Mouse (Mus musculus): ENCODE results near the gene Ttk. TPM values are rescaled to one million over a fixed set of nuclear protein-coding genes. Genes with fewer than 3 reads are reported as not detected.

Ttk gene
- polyA plus RNA-seq (2012; rRNA removed), result 4.2 and 4.3 TPM in 2 replicates

DNA sequence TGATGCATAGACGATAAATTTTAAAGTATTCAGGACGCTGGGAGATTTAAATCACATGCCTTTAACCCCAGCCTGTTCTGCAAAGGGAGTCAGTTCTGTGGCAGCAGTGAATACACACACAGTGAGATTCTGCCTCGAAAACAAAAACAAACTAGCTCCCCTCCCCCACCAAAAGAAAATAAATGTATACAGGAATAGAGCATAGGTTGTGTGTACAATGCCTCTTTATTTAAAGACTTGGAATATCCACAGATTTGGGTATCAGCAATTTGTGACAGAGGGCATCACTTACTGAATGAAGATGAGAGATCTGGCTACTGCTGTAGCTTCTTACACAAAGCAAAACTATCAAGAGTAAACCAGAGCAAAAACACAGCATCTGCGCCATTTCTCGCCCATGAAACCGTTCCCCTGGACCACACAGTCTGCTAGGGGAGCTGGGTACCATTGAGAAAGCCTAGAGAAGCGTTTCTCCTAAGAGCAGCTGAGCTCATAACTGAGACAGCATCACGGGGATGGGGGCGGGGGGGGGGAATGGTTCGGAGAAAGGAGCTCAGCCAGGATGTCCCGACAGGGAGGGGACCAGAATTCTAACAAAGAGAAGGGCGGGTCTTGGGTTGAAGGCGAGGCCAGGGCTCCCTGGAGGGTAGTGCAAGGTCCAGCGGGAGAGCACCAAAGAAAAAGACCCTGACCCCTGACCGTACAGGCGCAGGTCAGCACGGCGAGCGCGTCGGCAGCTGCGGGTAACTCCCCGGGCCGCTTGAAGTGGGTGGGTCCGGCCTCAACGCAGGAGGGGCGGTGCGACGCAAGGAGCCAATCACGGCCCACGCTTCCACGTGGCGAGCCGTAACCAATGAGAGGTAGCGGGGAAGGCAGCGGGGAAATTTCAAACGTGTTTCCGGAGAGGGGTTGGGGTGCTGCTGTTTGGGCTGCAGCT, at the start of gene Ttk:
TSS of gene Ttk (plus strand) at position 879 of the 937 bp plus-strand sequence.

DNA sequence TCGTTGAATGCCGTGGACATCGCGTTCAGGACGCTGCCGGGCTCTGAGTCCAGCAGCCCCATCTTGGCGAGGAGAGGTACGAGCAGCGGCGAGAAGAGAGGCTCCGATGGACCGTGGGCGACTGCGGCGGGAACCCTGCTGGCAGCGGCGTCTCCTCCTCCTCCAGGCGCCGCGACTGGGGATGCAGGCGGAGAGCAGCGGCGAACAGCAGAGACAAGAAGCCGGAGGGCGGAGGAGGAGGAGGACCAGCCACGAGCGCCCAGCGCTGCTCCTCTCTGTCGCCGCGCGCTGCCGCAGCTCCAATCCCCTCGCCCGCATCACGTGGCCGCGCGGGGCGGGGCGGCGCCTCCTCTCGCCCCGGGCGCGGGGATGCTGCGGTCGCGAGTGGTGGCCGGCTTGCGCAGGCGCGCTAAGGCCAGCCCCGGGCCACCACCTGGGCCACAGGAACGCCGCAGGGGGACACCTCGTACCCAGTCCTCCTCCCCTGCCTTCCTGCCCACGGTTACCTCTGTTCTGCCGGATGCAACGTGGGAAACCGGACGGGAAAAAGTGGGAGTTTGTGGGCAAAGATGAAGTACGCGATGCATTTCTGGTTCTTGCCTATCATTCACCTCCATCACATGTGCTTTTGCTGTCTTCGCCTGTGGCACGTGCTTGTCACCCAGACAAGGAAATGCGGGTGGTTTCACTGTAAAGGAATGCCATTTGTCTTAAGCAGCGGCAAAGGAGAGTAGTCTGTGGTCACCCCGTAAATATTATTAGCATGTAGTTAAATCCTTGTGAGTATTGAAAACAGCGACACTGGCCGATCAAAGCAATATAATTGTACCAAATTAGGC, 28.3 kb upstream of the Ttk start, which contains the start of gene Elovl4:
TSS of gene Elovl4 (minus strand) at position 301 of the 839 bp plus-strand sequence.

Other genes starting within 250 kb of the Ttk start
- 0.02 TPM in 2 replicates for gene Elovl4, start 28.4 kb upstream of the Ttk start, polyA plus RNA-seq (2012; rRNA removed)
- gene Bckdhb, start 90.5 kb downstream of the Ttk start, polyA plus RNA-seq (2012; rRNA removed), result 45.2 and 45.5 TPM in 2 replicates

Data from liver, embryonic 18 days (tissue).